Mouse (Mus musculus) retina, postnatal 1 day (tissue): ENCODE measurements around the gene Mid1.
"Not testable (repeated sequence)": the region's sequence is repeated elsewhere in the genome, so short reads cannot be mapped to it uniquely, and the experiment has no call there.

ENCODE experiments used
- DNase-seq: peaks from one replicate; pipeline ENCODE4 v3.0.0-alpha.2; 2012

Mid1 gene

GRCm38 (mm10) chrX:169989691-169990631 is 305.0 kb downstream of the Mid1 start:
- peak; percentile 89 for DNase-seq

- peak; percentile 99 for DNase-seq
Measured at GRCm38 (mm10) chrX:169991128-169991873, 306.3 kb downstream of the Mid1 start.

GRCm38 (mm10) chrX:169992086-169992930 is 307.3 kb downstream of the Mid1 start:
- DNase-seq: peak; percentile 72

- DNase-seq: peak; percentile 57
Measured at GRCm38 (mm10) chrX:169992951-169993547, 308.1 kb downstream of the Mid1 start.

DNA sequence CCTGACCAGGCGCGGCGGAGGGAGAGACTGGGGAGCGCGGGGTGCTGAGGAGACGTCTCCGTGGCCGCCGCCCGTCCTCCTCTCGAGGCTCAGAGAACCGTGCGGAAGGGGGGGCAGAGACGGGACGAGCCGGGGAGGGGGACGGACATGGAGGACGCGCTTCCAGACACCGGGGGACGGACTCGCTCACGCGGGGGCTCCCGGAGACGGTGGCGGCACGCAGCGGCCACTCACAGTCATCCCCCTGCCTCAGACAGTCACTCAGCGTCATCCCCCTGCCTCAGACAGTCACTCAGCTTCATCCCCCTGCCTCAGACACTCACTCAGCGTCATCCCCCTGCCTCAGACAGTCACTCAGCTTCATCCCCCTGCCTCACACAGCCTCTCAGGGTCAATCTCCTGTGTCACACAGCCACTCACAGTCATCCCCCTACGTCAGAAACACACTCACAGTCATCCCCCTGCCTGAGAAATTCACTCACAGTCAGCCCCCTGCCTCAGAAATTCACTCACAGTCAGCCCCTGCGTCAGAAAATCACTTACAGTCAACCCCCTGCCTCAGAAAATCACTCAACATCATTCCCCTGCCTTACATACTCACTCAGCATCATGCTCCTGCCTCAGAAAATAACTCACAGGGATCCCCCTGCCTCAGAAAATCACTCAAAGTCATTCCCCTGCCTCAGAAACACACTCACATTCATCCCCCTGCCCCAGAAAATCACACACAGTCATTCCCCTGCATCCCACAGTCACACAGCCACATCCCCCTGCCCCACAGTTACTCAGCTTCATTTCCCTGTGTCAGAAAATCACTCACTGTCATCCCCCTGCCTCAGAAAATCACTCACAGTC is 309.2 kb downstream of the Mid1 start:
- peak; percentile 62 for DNase-seq

DNA sequence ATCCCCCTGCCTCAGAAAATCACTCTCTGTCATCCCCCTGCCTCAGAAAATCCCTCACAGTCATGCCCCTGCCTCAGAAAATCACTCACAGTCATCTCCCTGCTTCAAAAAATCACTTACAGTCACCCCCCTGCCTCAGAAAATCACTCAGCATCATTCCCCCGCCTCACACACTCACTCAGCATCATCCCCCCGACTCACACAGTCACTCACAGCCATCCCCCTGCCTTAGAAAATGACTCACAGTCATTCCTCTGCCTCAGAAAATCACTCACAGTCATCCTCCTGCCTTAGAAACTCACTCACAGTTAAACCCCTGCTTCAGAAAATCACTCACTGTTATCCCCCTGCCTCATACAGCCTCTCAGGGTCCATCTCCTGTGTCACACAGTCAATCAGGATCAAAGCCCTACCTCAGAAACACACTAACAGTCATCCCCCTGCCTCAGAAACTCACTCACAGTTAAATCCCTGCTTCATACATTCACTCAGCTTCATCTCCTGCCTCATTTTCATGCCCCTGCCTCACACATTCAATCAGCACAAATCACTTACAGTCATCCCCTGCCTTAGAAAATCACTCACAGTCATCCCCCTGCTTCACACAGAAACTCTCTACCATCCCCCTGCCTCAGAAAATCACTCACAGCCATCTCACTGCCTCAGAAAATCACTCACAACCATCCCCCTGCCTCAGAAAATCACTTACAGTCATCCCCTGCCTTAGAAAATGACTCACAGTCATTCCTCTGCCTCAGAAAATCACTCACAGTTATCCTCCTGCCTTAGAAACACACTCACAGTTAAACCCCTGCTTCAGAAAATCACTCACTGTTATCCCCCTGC is 310.1 kb downstream of the Mid1 start:
- DNase-seq: peak; percentile 66

GRCm38 (mm10) chrX:169995909-169996521 is 311.0 kb downstream of the Mid1 start:
- DNase-seq: peak; percentile 65

DNA sequence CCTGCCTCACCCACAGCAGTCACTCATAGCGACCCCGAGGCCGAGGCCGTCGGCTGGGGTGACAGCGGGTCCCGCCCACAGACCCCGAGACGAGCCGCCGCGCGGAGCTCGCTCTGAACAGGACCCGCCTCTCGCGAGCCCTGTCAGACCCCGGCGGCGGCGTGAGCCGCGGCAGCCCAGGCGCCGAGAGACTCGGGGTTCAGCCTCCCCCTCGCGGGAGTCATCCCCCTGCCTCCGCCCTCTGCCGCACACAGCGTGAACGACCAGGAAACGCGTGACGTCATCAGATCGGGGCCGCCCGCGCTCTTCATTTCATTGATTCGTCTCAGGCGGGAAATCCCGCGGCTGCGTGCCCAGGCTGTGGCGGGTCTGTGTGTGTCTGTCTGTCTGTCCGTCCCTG is 311.9 kb downstream of the Mid1 start:
- peak; percentile 93 for DNase-seq

GRCm38 (mm10) chrX:169997456-169997853 is 312.5 kb downstream of the Mid1 start:
- not testable (repeated sequence) for DNase-seq

GRCm38 (mm10) chrX:169997854-169998456 is 313.0 kb downstream of the Mid1 start:
- DNase-seq: peak; percentile 100

GRCm38 (mm10) chrX:169998559-169999219 is 313.7 kb downstream of the Mid1 start:
- DNase-seq: not testable (repeated sequence)

- DNase-seq: peak; percentile 88
Measured at GRCm38 (mm10) chrX:169999226-169999883, 314.4 kb downstream of the Mid1 start.

GRCm38 (mm10) chrX:169999912-170000641 is 315.1 kb downstream of the Mid1 start:
- not testable (repeated sequence) for DNase-seq

DNA sequence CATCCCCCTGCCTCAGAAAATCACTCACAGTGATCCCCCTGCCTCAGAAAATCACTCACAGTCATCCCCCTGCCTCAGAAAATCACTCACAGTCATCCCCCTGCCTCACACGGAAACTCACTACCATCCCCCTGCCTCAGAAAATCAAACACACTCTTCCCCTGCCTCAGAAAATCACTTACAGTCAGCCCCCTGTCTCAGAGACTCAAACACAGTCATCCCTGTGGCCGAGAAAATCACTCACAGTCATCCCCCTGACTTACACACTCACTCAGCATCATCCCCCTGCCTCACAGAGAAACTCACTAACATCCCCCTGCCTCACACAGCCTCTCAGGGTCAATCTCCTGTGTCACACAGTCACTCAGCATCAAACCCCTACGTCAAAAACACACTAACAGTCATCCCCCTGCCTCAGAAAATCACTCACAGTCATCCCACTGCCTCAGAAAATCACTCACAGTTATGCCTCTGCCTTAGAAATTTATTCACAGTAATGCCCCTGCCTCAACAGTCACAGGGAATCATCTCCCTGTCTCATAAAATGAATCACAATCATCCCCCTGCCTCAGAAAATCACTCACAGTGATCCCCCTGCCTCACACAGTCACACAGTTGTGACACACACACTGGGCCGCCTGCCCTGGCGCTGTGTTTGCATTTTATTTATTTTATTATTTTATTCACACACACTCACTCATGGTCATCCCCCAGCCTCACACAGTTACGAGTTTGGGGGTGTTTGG is 315.8 kb downstream of the Mid1 start:
- DNase-seq: peak; percentile 68

GRCm38 (mm10) chrX:170001388-170001695 is 316.3 kb downstream of the Mid1 start:
- not testable (repeated sequence) for DNase-seq

- DNase-seq: not testable (repeated sequence)
Measured at GRCm38 (mm10) chrX:170002510-170003197, 317.7 kb downstream of the Mid1 start.
